Mouse (Mus musculus): ENCODE measurements around the gene Cacna1a.
"Not testable (repeated sequence)": the region's sequence is repeated elsewhere in the genome, so short reads cannot be mapped to it uniquely, and the experiment has no call there.

Gene Cacna1a

DNA sequence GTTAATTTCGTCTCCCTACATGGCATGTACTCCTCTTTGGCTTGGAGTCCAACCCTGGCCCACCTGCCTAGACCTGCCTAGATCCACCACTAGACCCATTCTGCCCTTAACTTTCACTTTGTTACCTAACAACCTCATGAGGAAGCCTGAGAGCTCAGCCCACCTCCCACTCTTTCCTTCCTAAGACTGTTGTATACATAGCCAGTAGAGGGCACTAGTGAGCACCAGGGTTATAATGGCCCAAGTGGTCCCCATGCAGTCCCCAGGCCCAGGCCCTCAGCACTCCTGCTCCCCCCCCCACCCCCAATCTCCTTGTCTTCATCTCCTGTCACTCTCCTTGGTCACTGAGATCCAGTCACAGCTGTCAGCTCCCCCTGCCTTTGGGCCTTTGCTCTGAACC is 86.2 kb downstream of the Cacna1a start:
- peak; percentile 10 for DNase-seq (ENCODE audit: low read depth)

- no peak for DNase-seq (ENCODE audit: low read depth)
Observed at GRCm38 (mm10) chr8:84477341-84477740, 89.1 kb downstream of the Cacna1a start.

- DNase-seq (ENCODE audit: low read depth) = no peak
Observed at GRCm38 (mm10) chr8:84483004-84483403, 94.8 kb downstream of the Cacna1a start.

DNA sequence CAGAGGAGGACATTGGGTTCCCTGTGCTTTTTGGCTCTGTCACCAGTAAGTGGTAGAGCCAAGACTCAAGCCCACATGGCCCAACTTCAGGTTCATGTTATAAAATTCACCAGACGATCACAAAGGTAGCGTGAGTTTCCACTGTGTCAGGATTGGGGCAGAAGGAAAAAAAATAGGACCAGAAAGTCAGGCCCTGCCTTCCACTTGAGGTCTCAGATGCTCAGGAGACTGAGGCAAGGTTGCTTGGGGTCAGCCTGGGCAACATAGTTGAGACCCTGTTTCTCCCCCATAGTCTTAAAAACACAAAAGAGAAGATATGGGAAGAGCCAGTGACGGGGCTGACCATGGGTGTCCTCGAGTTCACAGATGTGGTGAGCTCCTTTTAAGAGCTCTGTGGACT is 97.1 kb downstream of the Cacna1a start:
- no peak for DNase-seq (ENCODE audit: low read depth)

- DNase-seq (ENCODE audit: low read depth) = no peak
Observed at GRCm38 (mm10) chr8:84485864-84486263, 97.6 kb downstream of the Cacna1a start.

DNA sequence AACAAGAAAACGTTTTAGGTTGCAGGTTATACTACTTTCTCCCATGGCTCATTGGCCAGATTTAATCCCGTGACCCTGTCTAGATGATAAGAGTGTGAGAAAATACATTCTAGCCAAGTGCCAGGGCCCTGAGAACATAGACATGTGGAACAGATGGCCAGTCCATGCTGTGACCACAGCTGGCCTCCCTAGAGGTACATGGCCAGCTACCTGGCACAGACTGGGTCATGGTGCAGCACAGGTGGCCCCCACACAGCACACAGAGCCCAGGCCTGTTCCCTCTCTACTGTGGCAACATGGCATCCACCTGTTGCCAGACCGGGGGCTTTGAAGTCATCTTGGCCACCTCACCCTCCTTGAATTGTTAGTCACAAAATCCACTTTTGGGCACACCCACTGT is 101.0 kb downstream of the Cacna1a start:
- no peak for DNase-seq (ENCODE audit: low read depth)

- no peak for DNase-seq (ENCODE audit: low read depth)
Observed at GRCm38 (mm10) chr8:84494541-84495084, 106.4 kb downstream of the Cacna1a start.

- DNase-seq (ENCODE audit: low read depth) = no peak
Observed at GRCm38 (mm10) chr8:84501181-84501580, 112.9 kb downstream of the Cacna1a start.

DNA sequence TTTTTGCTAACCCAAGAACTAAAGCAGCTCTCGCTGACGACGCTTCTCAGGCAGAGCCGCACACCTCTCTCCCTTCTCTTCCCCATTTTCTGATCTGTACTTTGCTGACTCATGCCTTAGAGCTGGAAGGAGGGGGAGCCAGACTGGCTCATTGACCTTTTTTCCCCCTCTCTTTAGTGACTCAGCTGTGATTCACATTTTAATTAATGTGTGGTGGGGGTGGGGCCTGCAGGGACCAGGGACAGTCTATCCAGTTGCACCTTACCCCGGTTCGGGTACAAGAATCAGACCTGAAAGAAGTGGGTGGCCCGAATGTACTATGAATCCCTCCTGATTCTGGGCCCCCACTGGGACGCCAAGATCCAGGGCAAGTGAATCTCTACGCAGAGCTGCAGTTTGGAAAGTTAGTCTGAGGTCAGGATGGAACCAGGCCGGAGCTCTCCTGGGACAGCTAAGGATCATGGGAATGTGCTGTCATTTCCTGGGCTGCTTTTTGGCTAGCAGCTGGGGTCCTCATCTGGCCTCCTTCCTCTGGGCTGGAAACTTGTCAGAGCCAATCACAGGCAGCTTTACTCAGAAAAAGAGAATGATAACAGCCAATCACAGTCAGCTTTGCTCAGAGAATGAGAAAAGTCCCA is 113.5 kb downstream of the Cacna1a start:
- DNase-seq (ENCODE audit: low read depth) = no peak

- DNase-seq (ENCODE audit: low read depth) = no peak
Observed at GRCm38 (mm10) chr8:84502638-84503037, 114.4 kb downstream of the Cacna1a start.

- DNase-seq (ENCODE audit: low read depth) = no peak
Observed at GRCm38 (mm10) chr8:84507220-84507619, 119.0 kb downstream of the Cacna1a start.

DNA sequence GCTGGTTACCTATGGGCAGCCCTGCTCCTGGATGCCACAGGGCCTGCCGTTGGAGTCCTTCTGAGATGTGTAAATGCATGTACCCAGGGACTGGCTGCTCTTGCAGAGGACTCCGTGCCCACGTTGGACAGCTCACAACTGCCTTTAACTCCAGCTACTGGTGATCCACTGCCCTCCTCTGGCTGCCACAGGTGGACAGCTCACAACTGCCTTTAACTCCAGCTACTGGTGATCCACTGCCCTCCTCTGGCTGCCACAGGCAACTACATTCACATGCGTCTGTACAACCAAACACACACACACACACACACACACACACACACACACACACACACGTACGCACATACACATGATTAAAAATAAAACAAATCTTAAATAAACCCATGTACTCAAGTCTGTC is 121.5 kb downstream of the Cacna1a start:
- DNase-seq (ENCODE audit: low read depth) = not testable (repeated sequence)

- DNase-seq (ENCODE audit: low read depth) = no peak
Observed at GRCm38 (mm10) chr8:84511621-84512020, 123.4 kb downstream of the Cacna1a start.

GRCm38 (mm10) chr8:84513765-84514164 is 125.5 kb downstream of the Cacna1a start:
- peak; percentile 2 for DNase-seq (ENCODE audit: low read depth)

DNA sequence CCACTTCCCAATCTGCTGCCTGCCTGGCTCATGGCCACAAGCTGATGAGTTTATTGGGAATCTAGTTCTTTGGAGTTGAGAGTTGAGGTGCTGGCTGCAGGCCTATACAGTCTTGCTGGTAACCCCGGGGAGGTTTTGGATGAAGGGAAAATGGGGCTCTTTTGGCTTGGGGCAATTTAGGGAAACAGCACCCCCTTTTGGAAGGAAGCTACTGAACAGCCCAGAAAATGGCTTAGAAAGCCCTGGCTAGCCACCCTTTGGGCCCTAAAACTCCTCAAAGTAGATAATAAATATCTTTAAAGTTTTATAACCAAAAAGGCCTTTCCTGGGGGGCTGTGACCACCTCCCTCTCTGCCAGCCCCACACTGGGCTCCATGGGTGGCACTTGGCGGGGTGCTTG is 129.9 kb downstream of the Cacna1a start:
- no peak for DNase-seq (ENCODE audit: low read depth)

GRCm38 (mm10) chr8:84518720-84519119 is 130.5 kb downstream of the Cacna1a start:
- no peak for DNase-seq (ENCODE audit: low read depth)

DNA sequence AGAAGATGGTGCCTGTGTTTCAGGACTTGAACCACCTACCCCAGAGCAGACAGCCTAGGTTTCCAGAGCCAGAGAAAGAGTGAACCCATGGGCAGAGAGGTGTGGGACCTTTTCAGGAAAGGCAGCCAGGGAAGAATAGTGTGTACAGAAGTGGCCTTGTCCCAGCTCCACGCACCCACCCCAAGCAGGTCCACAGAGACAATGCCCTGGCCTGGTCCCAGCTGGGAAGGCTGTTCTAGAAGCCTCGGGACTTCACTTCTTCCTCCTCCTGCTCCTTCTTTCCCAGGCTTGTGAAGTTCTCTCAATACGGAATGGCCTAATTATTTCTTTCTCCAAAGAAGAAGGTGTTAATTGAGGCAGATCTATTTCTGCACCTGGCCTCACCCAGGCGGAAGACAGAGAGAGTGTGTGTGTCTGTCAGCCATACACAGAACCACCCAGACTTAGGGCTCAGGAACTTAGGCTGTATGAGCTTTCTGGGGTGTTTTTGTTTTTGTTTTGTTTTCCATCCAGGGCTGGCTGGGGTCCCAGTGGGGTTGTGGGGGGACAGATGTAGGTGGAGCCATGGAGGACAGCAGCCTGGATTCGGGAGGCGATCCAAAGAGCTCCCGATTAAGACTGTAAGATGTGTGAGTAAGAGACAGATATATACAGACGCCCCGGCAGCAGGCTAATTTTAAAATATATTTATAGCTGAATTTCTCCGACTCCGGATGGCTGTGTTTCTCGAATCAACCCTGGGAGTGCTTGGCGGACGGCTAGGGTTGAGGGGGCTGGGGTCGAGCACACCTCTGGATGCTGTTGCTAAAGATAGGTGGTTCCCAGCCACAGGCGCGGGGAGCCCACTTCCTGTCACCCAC is 131.8 kb downstream of the Cacna1a start:
- no peak for DNase-seq (ENCODE audit: low read depth)

DNA sequence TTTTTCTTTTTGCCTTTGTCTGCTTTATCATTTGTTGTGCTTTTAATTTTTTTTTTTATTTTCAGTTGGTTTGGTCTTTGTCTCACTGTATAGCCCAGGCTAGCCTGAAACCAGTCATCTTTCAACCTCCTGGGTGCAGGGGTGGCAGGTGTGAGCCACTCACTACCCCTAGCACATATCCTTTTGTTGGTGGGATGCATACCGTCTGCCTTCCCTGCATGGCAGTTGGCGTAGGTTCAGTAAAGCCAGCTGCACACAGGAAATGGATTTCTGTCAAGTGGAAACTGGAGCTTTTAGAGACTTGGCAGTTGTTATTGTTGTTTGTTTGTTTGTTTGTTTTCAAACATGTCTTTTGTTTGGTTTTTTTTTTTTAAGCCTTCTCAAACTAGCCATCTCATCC is 132.8 kb downstream of the Cacna1a start:
- no peak for DNase-seq (ENCODE audit: low read depth)

- DNase-seq (ENCODE audit: low read depth) = no peak
Observed at GRCm38 (mm10) chr8:84528036-84528435, 139.8 kb downstream of the Cacna1a start.

DNA sequence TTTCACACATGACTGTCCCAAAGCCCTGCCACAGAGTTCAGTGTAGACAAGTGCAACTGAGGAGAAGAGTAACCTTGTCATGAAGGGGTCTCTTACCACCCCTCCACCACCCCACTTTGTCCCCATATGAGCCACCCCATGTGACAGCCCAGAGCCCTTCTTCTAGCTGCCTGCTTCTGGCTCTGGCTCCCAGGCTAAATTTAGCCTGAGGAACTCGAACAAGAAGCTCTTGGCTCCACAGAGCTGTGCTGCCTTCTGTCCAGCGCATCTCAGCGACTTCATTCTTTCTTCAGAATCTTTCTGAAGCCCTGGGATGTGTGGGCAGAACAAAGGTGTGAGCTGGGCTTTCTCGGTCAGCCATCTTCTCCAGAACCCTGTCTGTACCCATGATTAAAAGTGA is 141.3 kb downstream of the Cacna1a start:
- DNase-seq (ENCODE audit: low read depth) = no peak

DNA sequence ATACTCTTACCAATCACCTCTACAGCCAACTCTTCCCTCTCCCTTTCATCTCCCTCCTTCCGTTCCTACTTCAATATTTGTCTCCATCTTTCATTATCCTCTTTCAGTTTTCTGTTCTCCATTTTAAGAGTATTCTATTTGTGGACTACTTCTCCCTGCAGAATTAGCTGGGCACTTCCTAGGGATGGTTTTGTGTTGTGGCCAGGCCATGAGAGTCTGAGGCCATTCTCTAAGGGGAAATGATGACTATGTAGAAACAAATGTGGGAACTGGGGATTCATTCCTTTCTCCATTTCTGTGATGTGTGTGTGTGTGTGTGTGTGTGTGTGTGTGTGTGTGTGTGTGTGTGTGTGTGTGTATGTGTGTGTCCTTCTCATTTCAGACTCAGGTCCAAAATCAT is 144.5 kb downstream of the Cacna1a start:
- no peak for DNase-seq (ENCODE audit: low read depth)

DNA sequence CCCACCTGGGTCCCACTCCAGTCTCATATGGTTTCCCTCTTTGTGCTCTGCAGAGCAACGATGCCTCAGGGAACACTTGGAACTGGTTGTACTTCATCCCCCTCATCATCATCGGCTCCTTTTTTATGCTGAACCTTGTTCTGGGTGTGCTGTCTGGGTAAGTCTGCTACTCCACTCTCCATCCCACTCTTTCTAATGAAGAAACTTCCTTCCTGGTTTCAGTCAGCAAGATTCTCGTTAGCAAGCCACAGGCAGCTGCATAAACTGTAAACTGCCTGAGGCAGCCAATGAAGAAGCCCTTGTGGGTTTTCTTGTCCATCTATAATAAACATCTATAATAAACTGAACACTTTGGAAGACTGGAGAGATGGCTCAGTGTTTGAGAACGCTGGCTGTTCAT is 145.1 kb downstream of the Cacna1a start:
- DNase-seq (ENCODE audit: low read depth) = no peak

GRCm38 (mm10) chr8:84536917-84537316 is 148.7 kb downstream of the Cacna1a start:
- DNase-seq (ENCODE audit: low read depth) = no peak

Data from c-Kit-positive CD71-positive TER-119-negative erythroid progenitor cells, embryonic 14.5 days (primary cell).